In the genomic region with DNA sequence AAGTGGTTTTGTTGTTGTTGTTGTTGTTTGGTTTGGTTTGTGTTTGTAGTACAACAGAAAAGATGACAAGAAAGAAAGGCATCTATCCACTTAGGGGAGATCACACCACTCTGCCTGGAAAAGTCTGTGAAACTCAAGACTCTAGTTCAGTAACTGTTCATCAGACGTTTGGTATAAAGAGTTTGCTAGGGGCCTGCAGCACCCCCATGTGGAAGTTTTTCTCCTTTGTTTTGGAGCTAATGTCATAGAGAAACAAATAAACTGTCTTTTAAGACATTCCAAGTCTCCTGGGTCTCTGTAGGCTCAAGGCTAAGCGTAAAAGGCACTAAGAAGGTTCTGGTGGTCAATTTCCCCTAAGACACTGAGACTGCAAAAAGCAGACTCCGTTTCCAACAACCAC, we compare ENCODE assay signal across 8 mouse cellular contexts. TPM values are rescaled to one million over a fixed set of nuclear protein-coding genes. Genes with fewer than 3 reads are reported as not detected.
A peak's percentile ranks its signal among the peaks of the same experiment; 100 is the strongest.
DNase-seq lines count a peak whose midpoint lies in the region; ATAC-seq lines count a peak whose summit lies in the region.

No protein-coding gene starts in this region.

- H3K4me3 ChIP-seq in heart, embryonic 12.5 days = peak overlapping the region; percentile 94; the same call in 1 of the 2 replicates
- H3K4me3 ChIP-seq in forebrain, embryonic 14.5 days (ENCODE audit: low read depth, low read length) = 0 out of 2 replicates have a peak overlapping the region, but pooled peaks have one; percentile 59
- H3K4me3 ChIP-seq in liver, embryonic 16.5 days (ENCODE audit: low read depth, low read length) = peak overlapping the region; percentile 73; the same call in 1 of the 2 replicates

- H3K36me3 ChIP-seq in heart, embryonic 12.5 days = peaks cover 28% of the 10 kb centered on the region
- H3K36me3 ChIP-seq in forebrain, embryonic 14.5 days (ENCODE audit: control insufficient read depth, insufficient read depth, low read length) = peaks cover 28% of the 10 kb centered on the region
- H3K36me3 ChIP-seq in liver, embryonic 16.5 days (ENCODE audit: control insufficient read depth, insufficient read depth) = peaks cover 9% of the 10 kb centered on the region

- H3K9me3 ChIP-seq in heart, embryonic 12.5 days (replicated peaks) = no peaks in the 10 kb centered on the region
- H3K9me3 ChIP-seq in forebrain, embryonic 14.5 days (replicated peaks; ENCODE audit: control insufficient read depth, low read length) = no peaks in the 10 kb centered on the region
- H3K9me3 ChIP-seq in liver, embryonic 16.5 days (replicated peaks; ENCODE audit: control insufficient read depth, low read length) = no peaks in the 10 kb centered on the region

- H3K4me2 ChIP-seq in heart, embryonic 12.5 days = peak overlapping the region; percentile 95; the same call in 1 of the 2 replicates
- H3K4me2 ChIP-seq in forebrain, embryonic 14.5 days (ENCODE audit: low read length) = peak overlapping the region; percentile 75
- peak overlapping the region; percentile 88; the same call in 1 of the 2 replicates for H3K4me2 ChIP-seq in liver, embryonic 16.5 days (ENCODE audit: low read depth, low read length)

- H3K27ac ChIP-seq in heart, embryonic 12.5 days (ENCODE audit: poor library complexity, severe bottlenecking) = no peak overlapping the region
- no peak overlapping the region for H3K27ac ChIP-seq in forebrain, embryonic 14.5 days (ENCODE audit: low read depth, low read length)
- no peak overlapping the region for H3K27ac ChIP-seq in liver, embryonic 16.5 days (ENCODE audit: low read length)

- no peak for ATAC-seq in heart, embryonic 12.5 days (ENCODE audit: insufficient number of reproducible peaks, low FRiP score)
- no peak for ATAC-seq in forebrain, embryonic 14.5 days
- ATAC-seq in liver, embryonic 16.5 days (ENCODE audit: low read depth) = no peak

- H3K9ac ChIP-seq in heart, embryonic 12.5 days = peak overlapping the region; percentile 81; the same call in 1 of the 2 replicates
- no peak overlapping the region for H3K9ac ChIP-seq in forebrain, embryonic 14.5 days (ENCODE audit: low read length)
- no peak overlapping the region for H3K9ac ChIP-seq in liver, embryonic 16.5 days (ENCODE audit: low read depth, low read length)

- no peaks in the 10 kb centered on the region for H3K27me3 ChIP-seq in heart, embryonic 12.5 days (replicated peaks)
- no peaks in the 10 kb centered on the region for H3K27me3 ChIP-seq in forebrain, embryonic 14.5 days (replicated peaks; ENCODE audit: control insufficient read depth, insufficient read depth, low read length)
- H3K27me3 ChIP-seq in liver, embryonic 16.5 days (ENCODE audit: control insufficient read depth, insufficient read depth, low read depth, low read length) = no peaks in the 10 kb centered on the region

- no peak for DNase-seq in heart, adult 8-10 months (ENCODE audit: low spot score)
- DNase-seq in B cell, adult 2 months = peak; percentile 21 to 36
- DNase-seq in forebrain, embryonic 14.5 days (ENCODE audit: low spot score) = no peak
- no peak for DNase-seq in frontal cortex, postnatal 10 days (ENCODE audit: low spot score in 2 of 2)
- no peak for DNase-seq in right cerebral cortex, adult 2 months (ENCODE audit: low spot score in 2 of 2)
- DNase-seq in left cerebral cortex, adult 9 months (ENCODE audit: low spot score in 2 of 2) = no peak

- peaks cover 10% of the 10 kb centered on the region for H3K4me1 ChIP-seq in heart, embryonic 12.5 days (replicated peaks)
- H3K4me1 ChIP-seq in forebrain, embryonic 14.5 days (ENCODE audit: control insufficient read depth, insufficient read depth, low read length) = peaks cover 7% of the 10 kb centered on the region
- peaks cover 13% of the 10 kb centered on the region for H3K4me1 ChIP-seq in liver, embryonic 16.5 days (ENCODE audit: control insufficient read depth, low read depth, low read length)

- WGBS in heart, embryonic 12.5 days = 59% methylated on average over 3 of the region's 3 CpGs
- WGBS in forebrain, embryonic 14.5 days = 47% methylated on average over 3 of the region's 3 CpGs
- 48% methylated on average over 3 of the region's 3 CpGs for WGBS in liver, embryonic 16.5 days (ENCODE audit: insufficient replicate concordance)

RNA-seq across cellular contexts. Expression of gene Snx11, which starts 1.3 kb away (rescaled TPM):
- polyA plus RNA-seq in heart, embryonic 12.5 days (2016; fragmentation: Nextera tagmentation; extraction: Ambion mirVana) = 14.3 and 14.7 TPM in 2 replicates
- total RNA-seq in heart, adult 8-10 months (2022) = 10 to 100 TPM; 11.6 to 14.5 (median 12.9) TPM
- 17.6 and 21.6 TPM in 2 replicates for polyA plus RNA-seq in forebrain, embryonic 14.5 days (2014; fragmentation: Nextera tagmentation; extraction: Ambion mirVana)
- polyA plus RNA-seq in liver, embryonic 16.5 days (2015; fragmentation: Nextera tagmentation; extraction: Ambion mirVana) = 7.1 and 7.7 TPM in 2 replicates

RNA-seq across cellular contexts. Expression of gene Cbx1, which starts 12.9 kb away (rescaled TPM):
- 57.9 and 61.0 TPM in 2 replicates for polyA plus RNA-seq in heart, embryonic 12.5 days (2016; fragmentation: Nextera tagmentation; extraction: Ambion mirVana)
- total RNA-seq in heart, adult 8-10 months (2022) = 10 to 100 TPM; 30.9 to 33.4 (median 32.4) TPM
- 94.8 and 99.7 TPM in 2 replicates for polyA plus RNA-seq in forebrain, embryonic 14.5 days (2014; fragmentation: Nextera tagmentation; extraction: Ambion mirVana)
- polyA plus RNA-seq in liver, embryonic 16.5 days (2015; fragmentation: Nextera tagmentation; extraction: Ambion mirVana) = 24.7 and 26.2 TPM in 2 replicates

RNA-seq across cellular contexts. Expression of gene Nfe2l1, which starts 53.7 kb away (rescaled TPM):
- 85.8 and 89.7 TPM in 2 replicates for polyA plus RNA-seq in heart, embryonic 12.5 days (2016; fragmentation: Nextera tagmentation; extraction: Ambion mirVana)
- total RNA-seq in heart, adult 8-10 months (2022) = 100 to 1,000 TPM; 462 to 530 (median 477) TPM
- 28.0 and 38.6 TPM in 2 replicates for polyA plus RNA-seq in forebrain, embryonic 14.5 days (2014; fragmentation: Nextera tagmentation; extraction: Ambion mirVana)
- polyA plus RNA-seq in liver, embryonic 16.5 days (2015; fragmentation: Nextera tagmentation; extraction: Ambion mirVana) = 19.7 and 20.1 TPM in 2 replicates

Comparison
In these comparisons a context has a peak if more than half of its experiments do, and no peak if none do; other contexts are left out.
1. DNase-seq: peak in B cell, adult 2 months (2 of 2); none in heart, adult 8-10 months (single experiment), forebrain, embryonic 14.5 days (single experiment), frontal cortex, postnatal 10 days (0 of 2), right cerebral cortex, adult 2 months (0 of 2) and left cerebral cortex, adult 9 months (0 of 2).
2. Peak in every context shown above with its lines, with median percentiles within 50 percentile points of each other: H3K4me2 ChIP-seq and H3K4me3 ChIP-seq.